Mouse (Mus musculus) heart, embryonic 10.5 days (tissue): ENCODE data around the gene Kat5. TPM values are rescaled to one million over a fixed set of nuclear protein-coding genes. Genes with fewer than 3 reads are reported as not detected.
A peak's percentile ranks its signal among the peaks of the same experiment; 100 is the strongest.

Experiments
- DNase-seq: peaks from one replicate; pipeline ENCODE4 v3.0.0-alpha.2; 2017; ENCODE audit warnings: low spot score
- H3K27ac ChIP-seq: fragments of 300-500 bp; sonication (generic); 2 replicates; pipeline ENCODE4 v1.5.1; 2016; ENCODE audit warnings: mild to moderate bottlenecking
- H3K27me3 ChIP-seq: fragments of 300-500 bp; sonication (generic); 2 replicates; pipeline ENCODE4 v1.6.1; 2016; ENCODE audit warnings: mild to moderate bottlenecking; ENCODE audit not compliant: poor library complexity, insufficient read depth, severe bottlenecking
- H3K36me3 ChIP-seq: fragments of 300-500 bp; sonication (generic); 2 replicates; pipeline ENCODE4 v1.6.1; 2016; ENCODE audit warnings: mild to moderate bottlenecking, moderate library complexity
- H3K4me1 ChIP-seq: fragments of 300-500 bp; sonication (generic); 2 replicates; pipeline ENCODE4 v1.6.1; 2016; ENCODE audit warnings: mild to moderate bottlenecking
- H3K4me3 ChIP-seq: fragments of 300-500 bp; sonication (generic); 2 replicates; pipeline ENCODE4 v1.5.1; 2016; ENCODE audit warnings: mild to moderate bottlenecking, moderate library complexity
- H3K9me3 ChIP-seq: fragments of 300-500 bp; sonication (generic); 2 replicates; pipeline ENCODE4 v1.6.1; 2016; ENCODE audit warnings: mild to moderate bottlenecking, moderate library complexity
- WGBS: fragments of 180-500 bp; shearing (Covaris S2); methylation state at CpG from one replicate; pipeline ENCODE4 v1.1.7; 2016; 5-methylcytosine and 5-hydroxymethylcytosine counted together
- polyA plus RNA-seq: library from polyadenylated mRNA; unstranded; fragments of >200 nt; fragmentation: Nextera tagmentation; extraction: Ambion mirVana; gene quantifications from 2 replicates; pipeline ENCODE4 v1.2.1, GENCODE M21; 2016

The Kat5 gene
- polyA plus RNA-seq, 1 experiment from 2014 or later = 33.2 TPM

DNA sequence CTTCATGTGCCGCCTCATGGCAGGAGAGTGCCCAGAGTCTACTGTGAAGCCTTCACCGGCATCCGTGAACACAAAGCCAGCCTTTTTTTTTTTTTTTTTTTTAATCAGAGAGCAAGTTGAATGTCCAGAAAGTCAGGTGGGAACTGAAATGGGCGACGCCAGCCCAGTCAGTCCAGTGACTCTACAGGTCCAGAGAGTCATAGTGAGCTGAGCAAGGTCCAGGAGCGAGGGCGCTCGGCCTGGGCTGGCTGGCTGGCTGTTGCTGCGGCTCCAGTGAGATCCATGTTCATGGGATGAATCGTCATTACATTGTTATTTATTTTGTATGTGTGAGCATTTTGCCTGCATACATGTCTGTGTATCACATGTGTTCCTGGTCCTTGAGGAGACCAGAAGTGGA lies 47.3 kb downstream of the Kat5 start:
- no peaks in the 10 kb centered on the region for H3K36me3 ChIP-seq
- peaks cover 94% of the 10 kb centered on the region for H3K27me3 ChIP-seq
- H3K27ac ChIP-seq = no peak overlapping the region
- DNase-seq = no peak
- peaks cover 35% of the 10 kb centered on the region for H3K4me1 ChIP-seq
- no peak overlapping the region for H3K4me3 ChIP-seq
- WGBS = 84% methylated on average over 10 of the region's 10 CpGs
- H3K9me3 ChIP-seq = no peaks in the 10 kb centered on the region

DNA sequence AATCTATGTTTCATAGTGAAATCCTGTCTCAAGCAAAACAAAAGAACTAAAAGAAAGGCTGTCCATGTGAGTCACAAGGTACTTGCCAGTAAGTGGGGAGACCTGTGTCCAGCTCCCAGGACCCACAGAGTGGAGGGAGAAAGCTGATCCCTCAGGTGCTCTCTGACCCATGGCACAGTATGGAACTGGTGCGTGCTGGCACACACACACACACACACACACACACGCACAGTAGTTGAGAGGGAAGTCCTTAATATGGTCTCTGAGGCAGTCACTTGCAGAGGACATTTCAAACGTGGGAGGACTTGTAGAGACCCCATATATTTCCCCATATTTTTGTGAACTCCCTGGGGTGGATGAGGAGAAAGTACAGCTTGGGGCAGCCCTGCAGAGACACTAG lies 48.2 kb downstream of the Kat5 start:
- no peak overlapping the region for H3K4me3 ChIP-seq
- WGBS = 49% methylated on average over 3 of the region's 3 CpGs
- no peaks in the 10 kb centered on the region for H3K9me3 ChIP-seq
- peaks cover 26% of the 10 kb centered on the region for H3K4me1 ChIP-seq
- no peaks in the 10 kb centered on the region for H3K36me3 ChIP-seq
- H3K27me3 ChIP-seq = peaks cover 100% of the 10 kb centered on the region
- no peak overlapping the region for H3K27ac ChIP-seq
- no peak for DNase-seq

DNA sequence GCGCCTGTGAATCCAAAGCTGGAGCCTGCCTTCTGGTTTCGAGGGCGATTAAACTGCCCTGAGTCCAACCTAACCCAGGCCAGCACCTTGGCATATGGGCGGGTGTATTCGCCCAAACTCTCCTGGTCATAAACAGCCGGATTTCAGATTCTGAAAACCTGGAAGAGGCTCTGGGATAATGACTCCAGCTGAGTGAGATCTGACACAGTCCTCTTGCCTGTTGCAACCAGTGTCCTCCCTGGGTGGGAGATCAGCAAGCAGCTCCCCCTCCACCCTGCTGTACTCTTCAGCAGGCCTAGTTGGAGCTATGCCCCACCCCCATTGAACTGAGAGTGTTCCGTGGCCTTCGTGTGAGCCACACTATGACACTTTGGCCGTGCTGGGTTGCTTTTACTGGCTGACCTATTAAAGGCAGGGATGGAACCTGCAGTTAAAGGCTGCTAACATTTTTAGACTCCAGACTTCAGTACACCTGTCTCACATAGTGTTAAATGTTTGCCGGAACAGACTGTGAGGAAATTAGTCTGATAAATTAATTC lies 48.7 kb downstream of the Kat5 start:
- DNase-seq = no peak
- 16% methylated on average over 10 of the region's 10 CpGs for WGBS

DNA sequence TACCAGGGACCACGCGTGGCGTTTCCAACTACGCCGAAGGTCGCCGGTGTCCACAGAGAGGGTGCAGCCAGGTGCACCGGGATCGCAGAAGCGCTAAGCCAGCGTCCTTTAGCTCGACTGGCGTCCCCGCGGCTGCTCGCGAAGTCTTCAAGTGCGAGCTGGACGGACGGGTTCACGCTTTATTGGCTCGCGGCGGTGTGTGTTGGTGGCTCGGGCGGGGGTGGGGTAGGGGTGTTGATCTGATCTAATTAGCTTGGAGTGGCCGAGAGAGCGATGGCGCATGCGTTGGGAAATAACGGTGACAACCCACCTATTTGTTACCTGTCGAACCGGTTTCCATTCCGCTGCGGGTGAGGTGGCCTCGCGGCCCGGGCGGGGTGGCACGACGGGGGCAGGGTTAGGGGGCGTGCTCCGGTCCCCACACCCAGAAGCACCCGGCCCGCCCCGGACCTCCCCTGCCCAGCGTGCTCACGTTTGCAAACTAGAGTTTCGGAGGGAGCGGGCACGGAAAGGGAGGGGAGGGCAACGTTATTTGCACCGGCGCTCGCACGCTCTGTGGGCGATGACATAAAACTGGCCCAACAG lies 49.5 kb downstream of the Kat5 start, which contains the start of gene Ovol1:
TSS of gene Ovol1 (minus strand) at position 190 of the 585 bp plus-strand sequence.
- DNase-seq = no peak
- Histone ChIP-seq H3K27ac (no peak within 1 kb of the TSS), H3K27me3 (peaks cover 100% of the 10 kb centered on the region), H3K9me3 (no peaks in the 10 kb centered on the region), H3K36me3 (no peaks in the 10 kb centered on the region), H3K4me3 (peak within 1 kb of the TSS; percentile 55), H3K4me1 (peaks cover 24% of the 10 kb centered on the region)
- under 1% methylated on average over 57 of the region's 57 CpGs for WGBS

More for the DNA sequence above, 48.7 kb downstream of the Kat5 start:
- no peaks in the 10 kb centered on the region for H3K36me3 ChIP-seq
- H3K27ac ChIP-seq = no peak overlapping the region
- peak overlapping the region; percentile 55 for H3K4me3 ChIP-seq
- peaks cover 24% of the 10 kb centered on the region for H3K4me1 ChIP-seq
- H3K9me3 ChIP-seq = no peaks in the 10 kb centered on the region
- H3K27me3 ChIP-seq = peaks cover 100% of the 10 kb centered on the region

DNA sequence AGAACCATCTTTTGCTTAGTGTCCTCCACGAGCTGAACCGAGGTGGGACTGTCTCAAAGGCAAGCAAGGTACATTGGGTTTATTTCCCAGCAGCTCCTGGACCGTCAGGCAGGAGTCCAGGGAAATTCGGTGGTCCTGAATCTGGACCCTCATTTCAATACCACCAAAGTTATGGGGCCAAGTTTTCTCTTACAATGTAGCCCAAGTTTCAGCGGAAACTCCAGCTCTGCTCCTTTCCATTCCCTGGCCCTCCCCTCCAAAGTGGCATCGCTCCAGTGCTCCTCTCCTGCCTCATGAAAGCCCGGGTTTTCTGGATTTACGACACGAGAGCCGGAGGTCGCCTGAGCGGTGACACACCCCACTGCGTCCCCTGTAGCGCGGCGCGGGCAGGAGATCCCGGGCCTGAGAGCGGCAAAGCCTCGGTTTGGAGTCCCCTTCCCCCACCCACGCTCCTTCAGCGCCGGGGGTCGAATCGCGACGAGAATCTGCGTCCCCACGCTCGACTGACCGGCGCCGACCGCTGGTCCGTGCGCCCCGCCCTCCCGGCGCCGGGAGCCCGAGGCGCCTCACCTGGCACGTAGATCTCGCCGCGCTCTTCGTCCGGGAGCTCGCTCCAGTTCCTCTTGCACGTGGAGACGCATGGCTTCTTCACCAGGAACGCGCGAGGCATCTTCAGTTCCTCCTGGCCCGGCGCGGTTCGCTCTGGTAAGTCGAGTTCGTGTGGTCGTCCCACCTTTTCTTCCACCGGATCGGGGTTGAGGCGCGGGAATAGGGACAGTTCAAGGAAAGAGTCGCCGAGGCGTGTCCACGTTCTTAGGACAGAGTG lies 50.2 kb downstream of the Kat5 start:
- H3K36me3 ChIP-seq = no peaks in the 10 kb centered on the region
- no peaks in the 10 kb centered on the region for H3K9me3 ChIP-seq
- no peak for DNase-seq
- peak overlapping the region; percentile 55 for H3K4me3 ChIP-seq
- no peak overlapping the region for H3K27ac ChIP-seq
- H3K4me1 ChIP-seq = peaks cover 24% of the 10 kb centered on the region
- H3K27me3 ChIP-seq = peaks cover 98% of the 10 kb centered on the region
- WGBS = 1% methylated on average over 69 of the region's 69 CpGs

DNA sequence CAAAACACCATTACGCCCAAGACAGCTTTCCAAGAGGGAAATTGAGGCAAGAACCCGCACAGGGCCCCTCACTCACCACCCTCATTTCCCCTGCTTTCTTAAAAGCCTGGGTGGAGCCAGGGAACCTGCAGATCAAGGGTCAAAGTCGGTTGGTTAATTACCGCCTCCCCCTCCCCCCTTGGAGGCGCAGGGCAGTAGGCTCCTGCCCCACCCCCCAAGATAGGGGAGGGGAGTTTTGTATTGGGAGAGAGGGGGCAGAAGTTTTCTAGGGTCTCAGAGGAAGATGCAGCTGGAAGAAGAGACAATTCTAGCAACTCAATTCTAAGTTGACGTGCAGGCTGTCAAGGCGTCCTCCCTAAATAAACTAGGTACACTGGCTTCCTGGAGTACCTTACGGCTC lies 50.8 kb downstream of the Kat5 start:
- H3K4me1 ChIP-seq = peaks cover 24% of the 10 kb centered on the region
- H3K27me3 ChIP-seq = peaks cover 98% of the 10 kb centered on the region
- no peaks in the 10 kb centered on the region for H3K9me3 ChIP-seq
- WGBS = 21% methylated on average over 7 of the region's 8 CpGs
- H3K4me3 ChIP-seq = peak overlapping the region; percentile 55; the same call in 1 of the 2 replicates
- no peak for DNase-seq
- no peaks in the 10 kb centered on the region for H3K36me3 ChIP-seq
- no peak overlapping the region for H3K27ac ChIP-seq

DNA sequence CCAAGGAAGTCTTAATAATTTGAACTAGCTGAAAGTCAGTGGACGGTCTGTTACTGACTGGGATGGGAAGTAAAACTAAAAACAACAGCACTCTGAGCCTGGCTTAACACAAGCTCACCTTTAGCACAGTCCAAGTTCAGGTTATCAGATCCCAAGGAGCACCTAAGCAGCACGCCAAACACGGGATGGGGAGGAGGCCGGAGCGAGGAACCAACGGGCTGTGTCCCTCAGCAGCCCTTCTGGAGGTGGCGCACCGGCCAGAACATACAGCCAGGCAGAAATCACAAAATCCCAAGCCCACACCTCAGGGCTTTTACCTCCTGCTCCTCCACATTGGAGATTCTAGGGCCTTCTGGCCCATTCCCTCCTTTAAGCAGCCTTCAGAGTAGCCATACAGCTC lies 51.3 kb downstream of the Kat5 start:
- 61% methylated on average over 8 of the region's 8 CpGs for WGBS

DNA sequence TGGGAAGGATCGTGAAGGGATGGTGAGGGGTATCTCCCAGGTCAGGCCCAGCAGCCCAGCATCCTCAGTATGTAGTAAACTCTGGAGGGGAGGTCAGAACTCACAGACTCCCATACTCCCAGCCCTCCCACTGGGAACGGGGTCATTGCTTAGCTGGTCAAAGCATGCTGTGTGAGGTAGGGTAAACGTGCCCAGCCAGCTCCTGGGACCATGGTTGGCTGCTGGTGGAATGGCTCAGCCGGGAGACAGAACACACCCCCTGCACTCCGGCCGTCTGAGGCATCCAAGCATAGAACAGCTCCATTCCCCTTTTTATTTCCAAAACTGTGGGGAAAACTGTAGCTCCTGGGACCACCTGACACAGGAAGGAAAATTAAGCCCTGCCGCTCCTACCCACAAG lies 51.9 kb downstream of the Kat5 start:
- WGBS = 53% methylated on average over 7 of the region's 7 CpGs
- no peak overlapping the region for H3K27ac ChIP-seq
- H3K4me3 ChIP-seq = no peak overlapping the region
- H3K4me1 ChIP-seq = peaks cover 24% of the 10 kb centered on the region
- no peaks in the 10 kb centered on the region for H3K9me3 ChIP-seq
- peaks cover 98% of the 10 kb centered on the region for H3K27me3 ChIP-seq
- DNase-seq = no peak
- H3K36me3 ChIP-seq = no peaks in the 10 kb centered on the region

More for the DNA sequence above, 51.3 kb downstream of the Kat5 start:
- Histone ChIP-seq H3K27ac (no peak overlapping the region), H3K4me3 (no peak overlapping the region), H3K4me1 (peaks cover 24% of the 10 kb centered on the region), H3K27me3 (peaks cover 98% of the 10 kb centered on the region), H3K9me3 (no peaks in the 10 kb centered on the region), H3K36me3 (no peaks in the 10 kb centered on the region)
- no peak for DNase-seq

DNA sequence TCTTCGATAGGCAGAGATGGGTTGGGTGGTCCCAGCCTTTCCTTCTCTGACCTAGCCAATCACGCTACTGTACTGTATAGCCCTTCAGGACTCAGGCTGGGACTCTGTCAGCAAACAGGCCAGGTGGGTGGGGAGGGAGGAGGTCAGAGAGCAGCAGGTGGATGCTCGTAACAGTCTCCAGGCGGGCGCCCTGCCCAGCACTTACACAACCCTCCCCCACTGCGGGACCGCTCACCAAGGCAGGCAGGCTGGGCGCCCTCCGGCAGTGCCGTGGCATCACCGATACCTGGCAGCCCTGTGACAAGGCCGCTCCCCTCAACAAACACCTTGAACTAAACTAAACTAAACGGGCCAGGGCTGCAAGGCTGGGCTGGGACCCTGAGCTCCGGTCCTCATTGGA lies 55.8 kb downstream of the Kat5 start:
- Histone ChIP-seq H3K36me3 (no peaks in the 10 kb centered on the region), H3K4me1 (peaks cover 10% of the 10 kb centered on the region), H3K9me3 (no peaks in the 10 kb centered on the region), H3K27ac (no peak overlapping the region), H3K4me3 (no peak overlapping the region), H3K27me3 (peaks cover 96% of the 10 kb centered on the region)
- DNase-seq = no peak
- 76% methylated on average over 14 of the region's 14 CpGs for WGBS

DNA sequence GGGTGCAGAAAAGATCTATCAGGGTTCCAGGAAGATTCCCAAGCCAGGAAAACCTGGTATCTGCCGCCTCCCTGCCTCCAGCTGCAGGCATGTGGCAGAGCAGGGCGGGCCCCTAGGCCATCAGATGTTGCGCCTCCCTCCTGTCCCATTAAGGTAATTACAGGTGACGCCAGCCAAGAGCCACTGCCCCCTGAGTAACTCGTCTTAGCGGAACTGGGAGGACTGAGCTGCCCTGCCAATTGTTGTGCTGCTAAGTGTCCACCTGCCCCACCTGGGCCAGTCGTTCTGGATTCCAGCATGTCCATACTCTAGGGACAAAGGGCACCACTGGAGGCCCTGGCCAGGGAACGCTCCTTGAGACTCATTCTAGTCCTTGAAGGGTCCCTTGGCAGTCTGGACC lies 56.2 kb downstream of the Kat5 start:
- no peak for DNase-seq
- WGBS = 53% methylated on average over 8 of the region's 8 CpGs
- Histone ChIP-seq H3K4me3 (no peak overlapping the region), H3K27me3 (peaks cover 96% of the 10 kb centered on the region), H3K36me3 (no peaks in the 10 kb centered on the region), H3K4me1 (peaks cover 10% of the 10 kb centered on the region), H3K27ac (no peak overlapping the region), H3K9me3 (no peaks in the 10 kb centered on the region)

Other genes with a start within 250 kb of the Kat5 start
- 58.0 and 72.6 TPM in 2 replicates for gene Eif1ad, start 243.5 kb downstream of the Kat5 start, polyA plus RNA-seq
- 533 and 575 TPM in 2 replicates for gene Banf1, start 243.1 kb downstream of the Kat5 start, polyA plus RNA-seq
- 52.7 and 88.8 TPM in 2 replicates for gene Sart1, start 221.5 kb downstream of the Kat5 start, polyA plus RNA-seq
- gene Tsga10ip, start 207.7 kb downstream of the Kat5 start, polyA plus RNA-seq = 1.2 and 1.8 TPM in 2 replicates
- gene Drap1, start 185.3 kb downstream of the Kat5 start, polyA plus RNA-seq = 173 and 209 TPM in 2 replicates
- 39.3 and 49.1 TPM in 2 replicates for gene AI837181, start 185.1 kb downstream of the Kat5 start, polyA plus RNA-seq
- gene Fosl1, start 162.7 kb downstream of the Kat5 start, polyA plus RNA-seq = 0.34 and 0.49 TPM in 2 replicates
- 8.3 and 11.6 TPM in 2 replicates for gene Ccdc85b, start 152.3 kb downstream of the Kat5 start, polyA plus RNA-seq
- 79.5 and 87.9 TPM in 2 replicates for gene Fibp, start 149.6 kb downstream of the Kat5 start, polyA plus RNA-seq
- gene Ctsw, start 141.7 kb downstream of the Kat5 start, polyA plus RNA-seq = 0.85 and 1.1 TPM in 2 replicates
- gene Efemp2, start 136.3 kb downstream of the Kat5 start, polyA plus RNA-seq = 62.7 and 92.3 TPM in 2 replicates
- 41.7 and 44.7 TPM in 2 replicates for gene Mus81, start 121.8 kb downstream of the Kat5 start, polyA plus RNA-seq
- 2,322 and 2,829 TPM in 2 replicates for gene Cfl1, start 119.8 kb downstream of the Kat5 start, polyA plus RNA-seq
- 0.14 and 0.25 TPM in 2 replicates for gene 1700020D05Rik, start 106.5 kb downstream of the Kat5 start, polyA plus RNA-seq
- gene Snx32, start 99.7 kb downstream of the Kat5 start, polyA plus RNA-seq = 10.6 and 15.6 TPM in 2 replicates
- gene Ovol1, start 49.6 kb downstream of the Kat5 start, polyA plus RNA-seq = 0.35 TPM in 1 of 2 replicates, not detected in the other
- gene Ap5b1, start 42.2 kb downstream of the Kat5 start, polyA plus RNA-seq = 2.2 and 2.7 TPM in 2 replicates
- 113 and 142 TPM in 2 replicates for gene Rnaseh2c, start 8.4 kb downstream of the Kat5 start, polyA plus RNA-seq
- 36.8 and 38.1 TPM in 2 replicates for gene Rela, start 27.2 kb upstream of the Kat5 start, polyA plus RNA-seq
- gene Sipa1, start 53.5 kb upstream of the Kat5 start, polyA plus RNA-seq = 24.7 and 28.9 TPM in 2 replicates
- 33.6 and 36.0 TPM in 2 replicates for gene Map3k11, start 78.5 kb upstream of the Kat5 start, polyA plus RNA-seq
- 20.1 and 26.3 TPM in 2 replicates for gene Pcnx3, start 78.7 kb upstream of the Kat5 start, polyA plus RNA-seq
- 0.15 TPM in 1 of 2 replicates, not detected in the other for gene Kcnk7, start 94.1 kb upstream of the Kat5 start, polyA plus RNA-seq
- gene Ehbp1l1, start 116.1 kb upstream of the Kat5 start, polyA plus RNA-seq = 69.0 and 130 TPM in 2 replicates
- 75.9 and 88.9 TPM in 2 replicates for gene Fam89b, start 119.4 kb upstream of the Kat5 start, polyA plus RNA-seq
- 4.2 and 4.3 TPM in 2 replicates for gene Ltbp3, start 130.7 kb upstream of the Kat5 start, polyA plus RNA-seq
- 74.4 and 75.2 TPM in 2 replicates for gene Scyl1, start 161.2 kb upstream of the Kat5 start, polyA plus RNA-seq